Mouse (Mus musculus): ENCODE measurements around the gene Pum3.
A peak's percentile ranks its signal among the peaks of the same experiment; 100 is the strongest.

The Pum3 gene

GRCm38 (mm10) chr19:27429745-27430251, at the start of gene Pum3:
Gene Pum3, minus strand, starts transcription at chr19:27429825.
- peak; percentile 93 to 98 for DNase-seq (ENCODE audit: low spot score in 2 of 2)

- no peak for DNase-seq (ENCODE audit: low spot score in 2 of 2)
These were observed 37.1 kb upstream of the Pum3 start for GRCm38 (mm10) chr19:27466691-27467090.

GRCm38 (mm10) chr19:27462656-27463055, 33.0 kb upstream of the Pum3 start:
- no peak for DNase-seq (ENCODE audit: low spot score in 2 of 2)

GRCm38 (mm10) chr19:27450458-27450857, 20.8 kb upstream of the Pum3 start:
- peak; percentile 20 to 36 for DNase-seq (ENCODE audit: low spot score in 2 of 2)

- no peak for DNase-seq (ENCODE audit: low spot score in 2 of 2)
These were observed 17.9 kb upstream of the Pum3 start for GRCm38 (mm10) chr19:27447515-27447914.

- DNase-seq (ENCODE audit: low spot score in 2 of 2): no peak
These were observed 11.5 kb upstream of the Pum3 start for GRCm38 (mm10) chr19:27441106-27441505.

- no peak for DNase-seq (ENCODE audit: low spot score in 2 of 2)
These were observed 8.5 kb upstream of the Pum3 start for GRCm38 (mm10) chr19:27437982-27438652.

GRCm38 (mm10) chr19:27430406-27430805, 781 bp upstream of the Pum3 start:
- DNase-seq (ENCODE audit: low spot score in 2 of 2): peak in 1 of 2 experiments; percentile 5

GRCm38 (mm10) chr19:27429281-27429680, 344 bp downstream of the Pum3 start:
- no peak for DNase-seq (ENCODE audit: low spot score in 2 of 2)

GRCm38 (mm10) chr19:27427865-27428264, 1.8 kb downstream of the Pum3 start:
- no peak for DNase-seq (ENCODE audit: low spot score in 2 of 2)

- DNase-seq (ENCODE audit: low spot score in 2 of 2): no peak
These were observed 3.2 kb downstream of the Pum3 start for GRCm38 (mm10) chr19:27426451-27426850.

- peak; percentile 26 to 38 for DNase-seq (ENCODE audit: low spot score in 2 of 2)
These were observed 4.0 kb downstream of the Pum3 start for GRCm38 (mm10) chr19:27425656-27426055.

GRCm38 (mm10) chr19:27417375-27417774, 12.2 kb downstream of the Pum3 start:
- no peak for DNase-seq (ENCODE audit: low spot score in 2 of 2)

GRCm38 (mm10) chr19:27416569-27416968, 13.1 kb downstream of the Pum3 start:
- DNase-seq (ENCODE audit: low spot score in 2 of 2): peak; percentile 44 to 45

GRCm38 (mm10) chr19:27411340-27411739, 18.3 kb downstream of the Pum3 start:
- DNase-seq (ENCODE audit: low spot score in 2 of 2): no peak

GRCm38 (mm10) chr19:27410751-27411150, 18.9 kb downstream of the Pum3 start:
- no peak for DNase-seq (ENCODE audit: low spot score in 2 of 2)

- DNase-seq (ENCODE audit: low spot score in 2 of 2): no peak
These were observed 19.8 kb downstream of the Pum3 start for GRCm38 (mm10) chr19:27409782-27410181.

- DNase-seq (ENCODE audit: low spot score in 2 of 2): no peak
These were observed 20.4 kb downstream of the Pum3 start for GRCm38 (mm10) chr19:27409196-27409595.

- no peak for DNase-seq (ENCODE audit: low spot score in 2 of 2)
These were observed 31.8 kb downstream of the Pum3 start for GRCm38 (mm10) chr19:27397797-27398196.

GRCm38 (mm10) chr19:27397223-27397622, 32.4 kb downstream of the Pum3 start:
- DNase-seq (ENCODE audit: low spot score in 2 of 2): no peak

GRCm38 (mm10) chr19:27396719-27397118, 32.9 kb downstream of the Pum3 start:
- no peak for DNase-seq (ENCODE audit: low spot score in 2 of 2)

- no peak for DNase-seq (ENCODE audit: low spot score in 2 of 2)
These were observed 33.7 kb downstream of the Pum3 start for GRCm38 (mm10) chr19:27395936-27396335.

- no peak for DNase-seq (ENCODE audit: low spot score in 2 of 2)
These were observed 34.1 kb downstream of the Pum3 start for GRCm38 (mm10) chr19:27395481-27395880.

All from urinary bladder, postnatal 36 days (tissue).